Mouse (Mus musculus) thymus, adult 2 months (tissue): ENCODE data around the gene Cyren.

Experiments
- CTCF ChIP-seq: fragments of 200-500 bp; IDR thresholded peaks from 2 replicates; pipeline ENCODE4 v1.5.1; 2012; ENCODE audit warnings: mild to moderate bottlenecking, control low read depth, low read length, moderate library complexity, borderline replicate concordance; ENCODE audit not compliant: control insufficient read depth, poor library complexity, insufficient read depth; ENCODE audit errors: extremely low read depth
- POLR2A ChIP-seq: fragments of 200-500 bp; IDR thresholded peaks from 2 replicates; pipeline ENCODE4 v1.6.1; 2012; ENCODE audit warnings: mild to moderate bottlenecking, low read length, control low read depth, moderate library complexity; ENCODE audit not compliant: control insufficient read depth, poor library complexity, insufficient read depth; ENCODE audit errors: extremely low read depth

GRCm38 (mm10) chr6:34900990-34901389, 23.1 kb upstream of the Cyren start:
- no peak for TF ChIP-seq POLR2A
- TF ChIP-seq CTCF, result no peak
